Mouse (Mus musculus) ES-E14 (cell line): ENCODE results near the gene Epha7. TPM values are rescaled to one million over a fixed set of nuclear protein-coding genes. Genes with fewer than 3 reads are reported as not detected.

Source experiments
- DNase-seq: peaks from one replicate; pipeline ENCODE4 v3.0.0-alpha.2; 2013; ENCODE audit warnings: low read depth, low spot score
- H3K27ac ChIP-seq: 2 replicates; pipeline ENCODE4 v1.5.1; 2012; ENCODE audit warnings: low read depth, mild to moderate bottlenecking, low read length, moderate library complexity, mixed read lengths; ENCODE audit not compliant: poor library complexity, insufficient read depth, severe bottlenecking
- H3K36me3 ChIP-seq: 2 replicates; pipeline ENCODE4 v1.6.1; 2012; ENCODE audit warnings: mild to moderate bottlenecking, low read length, moderate library complexity, mixed read lengths; ENCODE audit not compliant: control insufficient read depth, poor library complexity, insufficient read depth, severe bottlenecking
- H3K4me1 ChIP-seq, 2 experiments: fragments of 150-350 bp in 1 of 2; sonication (generic) in 1 of 2; 2 replicates each; pipeline ENCODE4 v1.6.1; 2012; ENCODE audit warnings: low read length in 2 of 2, mild to moderate bottlenecking in 1 of 2, mixed read lengths in 1 of 2; ENCODE audit not compliant: control insufficient read depth in 2 of 2, insufficient read depth in 2 of 2, poor library complexity in 1 of 2
- H3K4me3 ChIP-seq, 2 experiments: fragments of 150-350 bp in 1 of 2; sonication (generic) in 1 of 2; 2 replicates each; pipeline ENCODE4 v1.5.1; 2012; ENCODE audit warnings: low read length in 2 of 2, low read depth in 1 of 2, mild to moderate bottlenecking in 1 of 2, mixed read lengths in 1 of 2; ENCODE audit not compliant: insufficient read depth in 1 of 2, poor library complexity in 1 of 2, severe bottlenecking in 1 of 2
- H3K9ac ChIP-seq: 2 replicates; pipeline ENCODE4 v1.6.1; 2012; ENCODE audit warnings: low read depth, mild to moderate bottlenecking, low read length, mixed read lengths; ENCODE audit not compliant: poor library complexity, insufficient read depth, severe bottlenecking
- H3K9me3 ChIP-seq: fragments of 150-350 bp; sonication (generic); 2 replicates; pipeline ENCODE4 v1.6.1; 2012; ENCODE audit warnings: low read depth, mild to moderate bottlenecking, low read length; ENCODE audit not compliant: control insufficient read depth, insufficient read depth
- CHD2 ChIP-seq: IDR thresholded peaks from 2 replicates; pipeline ENCODE4 v1.6.1; 2014; ENCODE audit warnings: mild to moderate bottlenecking, low read depth, low read length, inconsistent platforms
- HCFC1 ChIP-seq: IDR thresholded peaks from 2 replicates; pipeline ENCODE4 v1.6.1; 2012; ENCODE audit warnings: low read length, inconsistent platforms, borderline replicate concordance; ENCODE audit not compliant: insufficient read depth
- MAFK ChIP-seq: IDR thresholded peaks from 2 replicates; pipeline ENCODE4 v1.6.1; 2014; ENCODE audit warnings: mild to moderate bottlenecking, low read depth, low read length, inconsistent platforms; ENCODE audit not compliant: insufficient read depth
- ZC3H11A ChIP-seq: IDR thresholded peaks from 2 replicates; pipeline ENCODE4 v1.6.1; 2012; ENCODE audit warnings: low read depth, mild to moderate bottlenecking, inconsistent platforms, low read length, borderline replicate concordance
- ZNF384 ChIP-seq: IDR thresholded peaks from 2 replicates; pipeline ENCODE4 v1.6.1; 2012; ENCODE audit warnings: low read depth, low read length, inconsistent platforms
- in situ Hi-C, 2 experiments: fragments of 600-800 bp; cut with MboI; formaldehyde crosslinking; loops; one replicate each; pipeline ENCODE4 v1.15.1; 2025; ENCODE audit warnings: low sequenced_read_pairs in 2 of 2, inconsistent platforms in 1 of 2; ENCODE audit not compliant: unreplicated experiment in 2 of 2
- total RNA-seq: library from RNA; depleted of rRNA; stranded (reverse); fragments of 300-350 nt; gene quantifications from 2 replicates; pipeline ENCODE4 v1.2.3, GENCODE M21; 2012

The Epha7 gene
- total RNA-seq, 1 experiment, result 4.4 TPM

DNA sequence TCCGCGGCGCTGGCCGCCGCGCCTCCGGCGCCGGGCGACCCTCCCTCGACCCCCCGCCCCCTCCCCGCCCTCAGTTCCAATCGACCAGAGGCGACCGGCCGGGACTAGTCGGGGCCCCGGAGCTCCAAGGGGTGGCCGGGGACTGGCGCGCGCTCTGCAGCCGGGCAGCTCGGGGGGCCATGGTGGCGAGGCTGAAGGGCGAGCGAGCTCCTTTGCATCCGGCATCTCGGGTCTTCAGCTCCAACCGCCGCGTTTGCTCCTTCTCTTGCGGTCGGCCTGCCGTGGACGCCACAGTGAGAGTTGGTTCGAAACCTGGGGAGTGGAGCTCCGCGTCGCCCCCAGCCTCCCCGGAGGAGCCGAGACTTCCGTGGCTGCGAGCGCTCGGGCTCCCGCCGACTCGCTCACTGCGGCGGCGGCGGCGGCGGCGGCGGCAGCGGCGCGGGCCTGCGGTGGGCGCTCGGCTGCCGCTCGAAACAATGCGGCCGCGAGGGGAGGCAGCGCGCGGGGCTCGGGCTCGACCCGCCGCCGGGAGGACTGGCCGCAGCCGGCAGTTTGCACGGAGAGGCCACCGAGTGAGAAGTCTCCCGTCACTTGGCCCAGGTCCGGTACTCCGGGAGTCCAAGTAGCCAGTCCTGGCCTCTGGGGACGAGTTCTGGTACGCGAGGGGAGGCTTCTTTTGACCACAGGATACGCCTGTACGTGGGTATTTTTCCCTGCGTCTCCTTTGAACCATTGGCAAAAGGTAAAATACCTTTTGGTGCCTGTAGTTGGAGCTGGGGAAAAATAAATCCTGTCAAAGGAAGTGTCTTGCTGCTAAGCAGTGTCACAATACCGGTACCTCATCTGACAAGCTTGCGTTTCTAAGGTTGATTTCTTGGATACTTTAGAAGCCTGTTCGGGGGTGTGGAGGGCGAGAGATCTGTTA lies 882 bp downstream of the Epha7 start:
- Histone ChIP-seq H3K9ac (peak overlapping the region; percentile 76), H3K4me1 (no peaks in the 10 kb centered on the region; a peak in 1 of 4 replicates), H3K9me3 (no peaks in the 10 kb centered on the region), H3K36me3 (no peaks in the 10 kb centered on the region), H3K27ac (no peak overlapping the region), H3K4me3 (peak overlapping the region; percentile 62 to 84)
- no peak for DNase-seq
- in situ Hi-C loops, result no loop called here
- TF ChIP-seq MAFK, result no peak
- no peak for TF ChIP-seq ZNF384
- no peak for TF ChIP-seq CHD2
- TF ChIP-seq ZC3H11A, result no peak
- no peak for TF ChIP-seq HCFC1

GRCm38 (mm10) chr4:28814476-28814815 lies 1.5 kb downstream of the Epha7 start:
- Histone ChIP-seq H3K36me3 (no peaks in the 10 kb centered on the region), H3K9me3 (no peaks in the 10 kb centered on the region), H3K4me3 (peak overlapping the region; percentile 62 to 84), H3K9ac (no peak overlapping the region), H3K27ac (no peak overlapping the region), H3K4me1 (no peaks in the 10 kb centered on the region; a peak in 1 of 4 replicates)
- TF ChIP-seq ZNF384, result no peak
- TF ChIP-seq HCFC1, result no peak
- no peak for TF ChIP-seq CHD2
- in situ Hi-C loops, result no loop called here
- no peak for DNase-seq

DNA sequence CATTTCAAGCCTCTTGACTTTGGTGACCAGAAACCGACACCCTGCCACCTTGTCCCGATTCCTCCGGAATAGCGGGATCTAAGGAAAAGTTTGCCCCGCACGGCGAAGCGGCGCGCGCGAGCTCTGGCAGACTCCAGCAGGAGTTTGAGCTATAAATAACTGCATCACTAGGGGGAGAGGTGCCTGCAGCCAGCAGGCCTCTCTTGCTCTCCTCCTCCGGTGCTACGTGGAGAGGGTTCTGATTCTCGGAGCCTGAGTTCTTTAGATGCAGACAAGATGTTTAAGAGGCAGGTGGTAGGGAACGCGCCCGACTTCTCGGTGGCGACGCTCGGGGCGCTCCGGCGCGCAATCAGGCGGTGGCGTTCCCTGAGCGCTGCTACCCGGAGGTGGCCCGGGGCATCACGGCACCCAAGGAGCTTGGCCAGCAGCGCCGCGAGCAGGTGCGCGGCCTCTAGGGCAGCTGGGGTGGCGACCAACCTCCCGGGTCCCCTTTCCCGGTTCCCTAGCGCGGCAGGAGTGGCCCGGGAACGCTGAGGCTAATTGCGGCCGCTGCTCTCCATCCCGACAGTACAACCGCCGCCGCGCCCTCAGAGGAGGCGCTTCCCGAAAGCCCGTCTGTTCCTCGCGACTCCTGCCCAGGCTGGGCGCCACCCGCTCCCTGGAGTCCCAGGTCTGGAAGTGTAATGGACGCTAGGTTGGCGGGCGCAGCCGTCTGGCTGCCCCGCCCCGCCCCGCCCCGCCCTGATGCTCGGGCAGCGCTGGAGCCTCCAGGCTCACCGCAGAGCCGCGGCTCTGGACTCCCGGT lies 2.1 kb downstream of the Epha7 start:
- H3K4me3 ChIP-seq, result peak overlapping the region; percentile 62 to 77
- peak overlapping the region; percentile 50 for H3K9ac ChIP-seq
- in situ Hi-C loops, result no loop called here
- H3K9me3 ChIP-seq, result no peaks in the 10 kb centered on the region
- TF ChIP-seq HCFC1, result no peak
- no peak for TF ChIP-seq CHD2
- no peak for TF ChIP-seq MAFK
- no peak for TF ChIP-seq ZNF384
- TF ChIP-seq ZC3H11A, result no peak
- H3K27ac ChIP-seq, result no peak overlapping the region
- no peaks in the 10 kb centered on the region for H3K36me3 ChIP-seq
- DNase-seq, result no peak
- H3K4me1 ChIP-seq, result no peaks in the 10 kb centered on the region; a peak in 1 of 4 replicates

GRCm38 (mm10) chr4:28815621-28815920 lies 2.6 kb downstream of the Epha7 start:
- TF ChIP-seq CHD2, result no peak
- no peak for TF ChIP-seq MAFK
- no peak for TF ChIP-seq HCFC1
- no peak for TF ChIP-seq ZC3H11A
- no peak for TF ChIP-seq ZNF384
- peak overlapping the region; percentile 62 to 77 for H3K4me3 ChIP-seq
- H3K36me3 ChIP-seq, result no peaks in the 10 kb centered on the region
- H3K27ac ChIP-seq, result no peak overlapping the region
- no peaks in the 10 kb centered on the region for H3K9me3 ChIP-seq
- in situ Hi-C loops, result no loop called here
- no peak for DNase-seq
- H3K4me1 ChIP-seq, result no peaks in the 10 kb centered on the region; a peak in 1 of 4 replicates
- H3K9ac ChIP-seq, result peak overlapping the region; percentile 50
